Mouse (Mus musculus): ENCODE measurements around the gene Rnf150. TPM values are rescaled to one million over a fixed set of nuclear protein-coding genes. Genes with fewer than 3 reads are reported as not detected.

Gene Rnf150
- polyA plus RNA-seq, 1 experiment: 2.0 TPM

DNA sequence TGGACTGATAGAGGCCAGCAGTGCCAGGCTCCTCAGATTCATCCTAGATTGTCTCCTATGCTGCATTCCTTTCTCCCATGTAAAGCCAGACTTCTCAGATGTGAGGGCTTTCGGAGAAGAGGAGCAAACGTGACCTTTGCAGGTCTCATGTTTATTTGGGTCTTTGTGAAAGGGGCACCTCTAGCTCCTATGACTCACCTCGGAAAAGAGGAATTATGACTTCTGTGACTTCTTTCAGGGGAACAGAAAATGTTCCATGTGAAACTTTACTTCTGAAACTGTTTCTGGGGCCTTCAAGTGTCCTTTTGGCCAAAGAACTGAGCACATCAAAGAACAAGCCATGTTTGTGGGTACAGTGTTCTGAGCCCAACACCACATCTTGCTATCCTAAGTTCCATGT lies 133.7 kb downstream of the Rnf150 start:
- Histone ChIP-seq H3K36me3 (ENCODE audit: control insufficient read depth, insufficient read depth) (no peaks in the 10 kb centered on the region), H3K4me3 (no peak overlapping the region), H3ac (ENCODE audit: control insufficient read depth, insufficient read length) (no peak overlapping the region), H3K79me2 (ENCODE audit: control insufficient read depth, insufficient read depth) (no peaks in the 10 kb centered on the region), H3K4me2 (ENCODE audit: low read depth) (no peak overlapping the region), H3K27me3 (ENCODE audit: control insufficient read depth, insufficient read depth, insufficient read length) (no peaks in the 10 kb centered on the region)
- no peak for TF ChIP-seq TCF12 (IDR thresholded peaks at IDR 0.05; ENCODE audit: insufficient read depth, poor library complexity, severe bottlenecking)
- TF ChIP-seq CEBPB (IDR thresholded peaks at IDR 0.05; ENCODE audit: insufficient read depth, poor library complexity, severe bottlenecking): no peak
- TF ChIP-seq MAX (IDR thresholded peaks at IDR 0.05; ENCODE audit: low read depth): no peak
- no peak for TF ChIP-seq SRF (IDR thresholded peaks at IDR 0.05; ENCODE audit: control insufficient read depth, insufficient read length, low read depth)
- no peak for TF ChIP-seq POLR2AphosphoS2 (IDR thresholded peaks at IDR 0.05; ENCODE audit: insufficient read length, low read depth)
- TF ChIP-seq MYOD1 (IDR thresholded peaks at IDR 0.05; ENCODE audit: control insufficient read depth in 1 of 3, insufficient read length in 2 of 3, low read depth in 2 of 3): no peak
- TF ChIP-seq REST (IDR thresholded peaks at IDR 0.05; ENCODE audit: insufficient read depth, insufficient read length): no peak
- no peak for TF ChIP-seq POLR2A (IDR thresholded peaks at IDR 0.05; ENCODE audit: insufficient read length, low read depth)
- TF ChIP-seq TCF3 (IDR thresholded peaks at IDR 0.05; ENCODE audit: insufficient read length, low read depth): no peak
- no peak for TF ChIP-seq MYOG (IDR thresholded peaks at IDR 0.05; ENCODE audit: control insufficient read depth in 1 of 3, insufficient read depth in 1 of 3, insufficient read length in 2 of 3, low read depth in 2 of 3)

GRCm38 (mm10) chr8:82998778-82999177 lies 135.6 kb downstream of the Rnf150 start:
- Histone ChIP-seq H3K4me2 (ENCODE audit: low read depth) (no peak overlapping the region), H3K36me3 (ENCODE audit: control insufficient read depth, insufficient read depth) (no peaks in the 10 kb centered on the region), H3K27me3 (ENCODE audit: control insufficient read depth, insufficient read depth, insufficient read length) (no peaks in the 10 kb centered on the region), H3ac (ENCODE audit: control insufficient read depth, insufficient read length) (no peak overlapping the region), H3K79me2 (ENCODE audit: control insufficient read depth, insufficient read depth) (no peaks in the 10 kb centered on the region), H3K4me3 (no peak overlapping the region)
- TF ChIP-seq MYOG (IDR thresholded peaks at IDR 0.05; ENCODE audit: control insufficient read depth in 1 of 3, insufficient read depth in 1 of 3, insufficient read length in 2 of 3, low read depth in 2 of 3) (no peak), REST (IDR thresholded peaks at IDR 0.05; ENCODE audit: insufficient read depth, insufficient read length) (no peak), CEBPB (IDR thresholded peaks at IDR 0.05; ENCODE audit: insufficient read depth, poor library complexity, severe bottlenecking) (no peak), MAX (IDR thresholded peaks at IDR 0.05; ENCODE audit: low read depth) (no peak), TCF3 (IDR thresholded peaks at IDR 0.05; ENCODE audit: insufficient read length, low read depth) (no peak), USF1 (IDR thresholded peaks at IDR 0.05; ENCODE audit: low read depth) (no peak), MYOD1 (IDR thresholded peaks at IDR 0.05; ENCODE audit: control insufficient read depth in 1 of 3, insufficient read length in 2 of 3, low read depth in 2 of 3) (no peak), TCF12 (IDR thresholded peaks at IDR 0.05; ENCODE audit: insufficient read depth, poor library complexity, severe bottlenecking) (no peak), POLR2AphosphoS2 (IDR thresholded peaks at IDR 0.05; ENCODE audit: insufficient read length, low read depth) (no peak), POLR2A (IDR thresholded peaks at IDR 0.05; ENCODE audit: insufficient read length, low read depth) (no peak), SRF (IDR thresholded peaks at IDR 0.05; ENCODE audit: control insufficient read depth, insufficient read length, low read depth) (no peak), E2F4 (IDR thresholded peaks at IDR 0.05; ENCODE audit: insufficient read depth) (no peak)

- Histone ChIP-seq H3K36me3 (ENCODE audit: control insufficient read depth, insufficient read depth) (no peaks in the 10 kb centered on the region), H3ac (ENCODE audit: control insufficient read depth, insufficient read length) (no peak overlapping the region), H3K79me2 (ENCODE audit: control insufficient read depth, insufficient read depth) (no peaks in the 10 kb centered on the region), H3K4me3 (no peak overlapping the region), H3K4me2 (ENCODE audit: low read depth) (no peak overlapping the region), H3K27me3 (ENCODE audit: control insufficient read depth, insufficient read depth, insufficient read length) (no peaks in the 10 kb centered on the region)
- no peak for TF ChIP-seq REST (IDR thresholded peaks at IDR 0.05; ENCODE audit: insufficient read depth, insufficient read length)
- no peak for TF ChIP-seq SRF (IDR thresholded peaks at IDR 0.05; ENCODE audit: control insufficient read depth, insufficient read length, low read depth)
- TF ChIP-seq POLR2AphosphoS2 (IDR thresholded peaks at IDR 0.05; ENCODE audit: insufficient read length, low read depth): no peak
- no peak for TF ChIP-seq MAX (IDR thresholded peaks at IDR 0.05; ENCODE audit: low read depth)
- TF ChIP-seq CEBPB (IDR thresholded peaks at IDR 0.05; ENCODE audit: insufficient read depth, poor library complexity, severe bottlenecking): no peak
- no peak for TF ChIP-seq TCF3 (IDR thresholded peaks at IDR 0.05; ENCODE audit: insufficient read length, low read depth)
- no peak for TF ChIP-seq POLR2A (IDR thresholded peaks at IDR 0.05; ENCODE audit: insufficient read length, low read depth)
- TF ChIP-seq E2F4 (IDR thresholded peaks at IDR 0.05; ENCODE audit: insufficient read depth): no peak
- TF ChIP-seq USF1 (IDR thresholded peaks at IDR 0.05; ENCODE audit: low read depth): no peak
- no peak for TF ChIP-seq MYOG (IDR thresholded peaks at IDR 0.05; ENCODE audit: control insufficient read depth in 1 of 3, insufficient read depth in 1 of 3, insufficient read length in 2 of 3, low read depth in 2 of 3)
- TF ChIP-seq MYOD1 (IDR thresholded peaks at IDR 0.05; ENCODE audit: control insufficient read depth in 1 of 3, insufficient read length in 2 of 3, low read depth in 2 of 3): no peak
- TF ChIP-seq TCF12 (IDR thresholded peaks at IDR 0.05; ENCODE audit: insufficient read depth, poor library complexity, severe bottlenecking): no peak
Observed at GRCm38 (mm10) chr8:83003187-83003586, 140.0 kb downstream of the Rnf150 start.

- Histone ChIP-seq H3K79me2 (ENCODE audit: control insufficient read depth, insufficient read depth) (no peaks in the 10 kb centered on the region), H3K4me2 (ENCODE audit: low read depth) (no peak overlapping the region), H3K4me3 (no peak overlapping the region), H3ac (ENCODE audit: control insufficient read depth, insufficient read length) (no peak overlapping the region), H3K27me3 (ENCODE audit: control insufficient read depth, insufficient read depth, insufficient read length) (no peaks in the 10 kb centered on the region), H3K36me3 (ENCODE audit: control insufficient read depth, insufficient read depth) (no peaks in the 10 kb centered on the region)
- TF ChIP-seq POLR2AphosphoS2 (IDR thresholded peaks at IDR 0.05; ENCODE audit: insufficient read length, low read depth) (no peak), CEBPB (IDR thresholded peaks at IDR 0.05; ENCODE audit: insufficient read depth, poor library complexity, severe bottlenecking) (no peak), TCF12 (IDR thresholded peaks at IDR 0.05; ENCODE audit: insufficient read depth, poor library complexity, severe bottlenecking) (no peak), SRF (IDR thresholded peaks at IDR 0.05; ENCODE audit: control insufficient read depth, insufficient read length, low read depth) (no peak), USF1 (IDR thresholded peaks at IDR 0.05; ENCODE audit: low read depth) (no peak), E2F4 (IDR thresholded peaks at IDR 0.05; ENCODE audit: insufficient read depth) (no peak), MYOG (IDR thresholded peaks at IDR 0.05; ENCODE audit: control insufficient read depth in 1 of 3, insufficient read depth in 1 of 3, insufficient read length in 2 of 3, low read depth in 2 of 3) (no peak), MAX (IDR thresholded peaks at IDR 0.05; ENCODE audit: low read depth) (no peak)
Observed at GRCm38 (mm10) chr8:83009481-83009880, 146.3 kb downstream of the Rnf150 start.

All from myocyte (in vitro differentiated cells).